Mouse (Mus musculus) CH12F3 (cell line): Measurements from ENCODE around the gene Zxdc.

Source experiments
- in situ Hi-C: fragments of 300-500 bp; cut with MboI; formaldehyde crosslinking; loops from 2 replicates; pipeline ENCODE4 v1.14.3; 2020; ENCODE audit warnings: low sequenced_read_pairs

The Zxdc gene

GRCm38 (mm10) chr6:90450179-90450578 lies 80.9 kb downstream of the Zxdc start:
- in situ Hi-C loops = no loop called here

GRCm38 (mm10) chr6:90450697-90451096 lies 81.4 kb downstream of the Zxdc start:
- in situ Hi-C loops = no loop called here

- in situ Hi-C loops = no loop called here
Observed at GRCm38 (mm10) chr6:90451512-90451911, 82.2 kb downstream of the Zxdc start.

DNA sequence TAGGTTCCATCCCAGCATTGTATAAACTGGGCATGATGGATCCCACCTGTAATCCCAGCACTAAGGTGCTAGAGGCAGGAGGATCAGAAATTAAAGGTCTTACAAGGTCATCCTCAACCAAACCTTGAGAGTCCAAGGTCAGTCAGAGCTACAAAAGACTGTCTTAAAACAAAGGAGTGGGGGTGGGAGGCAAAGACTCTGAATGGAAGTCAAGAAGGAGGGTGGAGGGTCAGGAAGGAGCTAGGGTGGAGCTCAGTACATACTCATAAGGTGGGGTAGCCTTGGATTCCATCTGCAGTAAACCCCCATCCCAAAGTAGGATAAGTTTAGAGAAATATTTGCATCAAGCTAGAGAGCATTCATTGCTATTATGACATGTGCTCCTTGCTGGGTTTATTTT lies 83.3 kb downstream of the Zxdc start:
- in situ Hi-C loops = no loop called here
